Mouse (Mus musculus) liver, embryonic 15.5 days (tissue): ENCODE measurements at regions not wholly inside any gene's neighbourhood (a gene's known extent, or its start where the extent isn't known, plus 50 kb on each side); places are given as distances from the start of the nearest gene placed in this dataset.
A peak's percentile ranks its signal among the peaks of the same experiment; 100 is the strongest.

ENCODE experiments used
- ATAC-seq: fragments of 200-750 bp; cut with Nextera tagmentation; 2 replicates; pipeline ENCODE4 v1.8.0; 2017; ENCODE audit warnings: moderate number of reproducible peaks, mild to moderate bottlenecking, moderate library complexity; ENCODE audit not compliant: insufficient read depth
- H3K27ac ChIP-seq: fragments of 300-500 bp; sonication (generic); replicated peaks from 2 replicates; pipeline ENCODE4 v1.5.1; 2015; ENCODE audit warnings: mild to moderate bottlenecking, inconsistent platforms
- H3K27me3 ChIP-seq: fragments of 300-500 bp; sonication (generic); 2 replicates; pipeline ENCODE4 v1.6.1; 2015; ENCODE audit warnings: mild to moderate bottlenecking, inconsistent platforms
- H3K36me3 ChIP-seq: fragments of 300-500 bp; sonication (generic); replicated peaks from 2 replicates; pipeline ENCODE4 v1.6.1; 2015; ENCODE audit warnings: moderate library complexity, mild to moderate bottlenecking, inconsistent platforms
- H3K4me1 ChIP-seq: fragments of 300-500 bp; sonication (generic); replicated peaks from 2 replicates; pipeline ENCODE4 v1.6.1; 2015; ENCODE audit warnings: inconsistent platforms
- H3K4me2 ChIP-seq: fragments of 300-500 bp; sonication (generic); 2 replicates; pipeline ENCODE4 v1.6.1; 2015; ENCODE audit warnings: moderate library complexity, mild to moderate bottlenecking, inconsistent platforms
- H3K4me3 ChIP-seq: fragments of 300-500 bp; sonication (generic); replicated peaks from 2 replicates; pipeline ENCODE4 v1.5.1; 2015; ENCODE audit warnings: mild to moderate bottlenecking, inconsistent platforms
- H3K9ac ChIP-seq: fragments of 300-500 bp; sonication (generic); 2 replicates; pipeline ENCODE4 v1.6.1; 2015; ENCODE audit warnings: moderate library complexity, mild to moderate bottlenecking, inconsistent platforms
- H3K9me3 ChIP-seq: fragments of 300-500 bp; sonication (generic); replicated peaks from 2 replicates; pipeline ENCODE4 v1.6.1; 2016; ENCODE audit warnings: inconsistent platforms
- WGBS: fragments of 180-500 bp; shearing (Covaris S2); methylation state at CpG from one replicate; pipeline ENCODE4 v1.1.7; 2015; ENCODE audit warnings: mixed read lengths; ENCODE audit not compliant: insufficient replicate concordance; 5-methylcytosine and 5-hydroxymethylcytosine counted together

GRCm38 (mm10) chr1:4687605-4688004 lies 120.1 kb upstream of the Gm37988 start:
- H3K4me2 ChIP-seq, result no peak overlapping the region
- H3K4me3 ChIP-seq, result no peak overlapping the region
- H3K36me3 ChIP-seq, result no peaks in the 10 kb centered on the region
- no peaks in the 10 kb centered on the region for H3K9me3 ChIP-seq
- 79% methylated on average over 9 of the region's 9 CpGs for WGBS
- no peaks in the 10 kb centered on the region for H3K27me3 ChIP-seq
- no peak overlapping the region for H3K9ac ChIP-seq
- no peaks in the 10 kb centered on the region for H3K4me1 ChIP-seq
- H3K27ac ChIP-seq, result no peak overlapping the region
- ATAC-seq, result no peak

GRCm38 (mm10) chr1:4689096-4689495 lies 118.6 kb upstream of the Gm37988 start:
- Histone ChIP-seq H3K9ac (no peak overlapping the region), H3K36me3 (no peaks in the 10 kb centered on the region), H3K27me3 (no peaks in the 10 kb centered on the region), H3K9me3 (no peaks in the 10 kb centered on the region), H3K4me2 (peak overlapping the region; percentile 18), H3K4me1 (no peaks in the 10 kb centered on the region), H3K27ac (no peak overlapping the region), H3K4me3 (no peak overlapping the region)
- 17% methylated on average over 26 of the region's 26 CpGs for WGBS
- no peak for ATAC-seq

- Histone ChIP-seq H3K27ac (no peak overlapping the region), H3K4me2 (no peak overlapping the region), H3K9ac (no peak overlapping the region), H3K36me3 (no peaks in the 10 kb centered on the region), H3K4me3 (no peak overlapping the region), H3K27me3 (no peaks in the 10 kb centered on the region), H3K9me3 (no peaks in the 10 kb centered on the region), H3K4me1 (no peaks in the 10 kb centered on the region)
- WGBS, result 61% methylated on average over 3 of the region's 3 CpGs
- ATAC-seq, result no peak
Measured at GRCm38 (mm10) chr1:4703316-4703715, 104.4 kb upstream of the Gm37988 start.

GRCm38 (mm10) chr1:4706171-4706570 lies 101.5 kb upstream of the Gm37988 start:
- Histone ChIP-seq H3K27ac (no peak overlapping the region), H3K9me3 (no peaks in the 10 kb centered on the region), H3K4me1 (no peaks in the 10 kb centered on the region), H3K4me2 (no peak overlapping the region), H3K27me3 (no peaks in the 10 kb centered on the region), H3K36me3 (no peaks in the 10 kb centered on the region), H3K9ac (no peak overlapping the region), H3K4me3 (no peak overlapping the region)
- WGBS, result 51% methylated on average over 6 of the region's 6 CpGs
- no peak for ATAC-seq

- Histone ChIP-seq H3K9ac (no peak overlapping the region), H3K36me3 (no peaks in the 10 kb centered on the region), H3K4me3 (no peak overlapping the region), H3K4me1 (no peaks in the 10 kb centered on the region), H3K4me2 (no peak overlapping the region), H3K27ac (no peak overlapping the region), H3K27me3 (no peaks in the 10 kb centered on the region), H3K9me3 (no peaks in the 10 kb centered on the region)
- WGBS, result 75% methylated on average over 10 of the region's 10 CpGs
- ATAC-seq, result no peak
Measured at GRCm38 (mm10) chr1:4722333-4722931, 85.3 kb upstream of the Gm37988 start.
